Mouse (Mus musculus): ENCODE results near the gene Ccdc13.

Ccdc13 gene

GRCm38 (mm10) chr9:121838829-121839621, at the start of gene Ccdc13:
Gene Ccdc13, minus strand, starts transcription at chr9:121839461.
- peak; percentile 94 for DNase-seq

- no peak for DNase-seq
These were observed 42.8 kb upstream of the Ccdc13 start for GRCm38 (mm10) chr9:121882015-121882457.

GRCm38 (mm10) chr9:121881301-121881700, 42.0 kb upstream of the Ccdc13 start:
- no peak for DNase-seq

DNA sequence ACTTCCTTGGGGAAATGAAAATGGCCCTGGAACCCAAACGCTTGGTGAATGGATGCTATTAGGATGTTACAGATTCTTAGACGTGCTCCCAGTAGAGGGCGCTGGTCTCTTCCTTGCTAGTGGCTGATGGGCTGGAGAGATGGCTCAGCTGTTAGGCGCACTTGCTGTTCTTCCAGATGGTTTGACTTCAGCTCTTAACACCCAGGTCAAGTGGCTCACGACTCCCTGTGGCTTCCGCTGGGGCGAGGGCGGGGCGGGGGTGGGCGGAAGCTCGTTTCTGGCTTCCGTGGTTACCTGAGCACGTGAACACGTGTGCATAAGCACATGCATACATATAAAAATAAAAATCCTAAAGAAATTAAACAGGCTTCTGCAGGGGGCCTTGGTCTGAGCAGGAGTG, 41.6 kb upstream of the Ccdc13 start:
- peak; percentile 86 for DNase-seq

GRCm38 (mm10) chr9:121877052-121877740, 37.9 kb upstream of the Ccdc13 start:
- DNase-seq: peak; percentile 72

DNA sequence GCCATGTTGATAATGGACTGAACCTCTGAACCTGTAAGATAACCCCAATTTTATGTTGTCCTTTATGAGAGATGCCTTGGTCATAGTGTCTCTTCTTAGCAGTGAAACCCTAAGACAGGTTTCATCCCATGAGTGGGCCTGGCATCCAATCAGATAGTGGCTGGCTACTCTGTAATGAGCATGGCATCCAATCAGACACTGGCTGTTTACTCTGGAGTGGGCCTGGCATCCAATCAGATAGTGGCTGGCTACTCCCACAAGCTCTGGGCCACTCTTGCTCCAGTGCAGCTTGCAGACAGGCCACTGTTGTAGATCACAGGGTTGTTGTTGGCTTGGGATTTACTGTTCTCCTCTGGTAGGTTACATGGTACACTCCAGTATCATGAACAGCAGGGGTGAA, 34.3 kb upstream of the Ccdc13 start:
- no peak for DNase-seq

- DNase-seq: no peak
These were observed 32.9 kb upstream of the Ccdc13 start for GRCm38 (mm10) chr9:121872062-121872683.

- DNase-seq: peak; percentile 30
These were observed 30.8 kb upstream of the Ccdc13 start for GRCm38 (mm10) chr9:121869973-121870515.

DNA sequence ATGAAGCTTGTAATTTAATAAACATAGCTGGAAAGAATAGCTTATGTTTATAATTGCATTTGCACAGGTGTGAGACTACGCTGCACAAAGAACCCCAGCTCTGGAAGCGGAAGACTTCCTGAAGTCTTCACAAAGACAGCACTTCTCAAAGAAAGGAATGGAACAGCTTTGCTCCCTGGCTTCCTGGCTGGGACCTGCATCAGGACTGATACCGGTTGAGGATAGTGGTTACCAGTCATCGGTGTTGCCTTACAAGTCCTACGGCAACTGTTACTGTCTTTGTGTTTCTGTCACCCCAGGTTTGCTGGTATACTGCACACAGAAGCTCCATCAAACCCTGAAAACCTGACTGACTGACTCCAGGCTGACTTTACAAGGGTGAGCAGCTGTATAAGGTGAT, 30.2 kb upstream of the Ccdc13 start:
- DNase-seq: no peak

GRCm38 (mm10) chr9:121868236-121868635, 29.0 kb upstream of the Ccdc13 start:
- no peak for DNase-seq

DNA sequence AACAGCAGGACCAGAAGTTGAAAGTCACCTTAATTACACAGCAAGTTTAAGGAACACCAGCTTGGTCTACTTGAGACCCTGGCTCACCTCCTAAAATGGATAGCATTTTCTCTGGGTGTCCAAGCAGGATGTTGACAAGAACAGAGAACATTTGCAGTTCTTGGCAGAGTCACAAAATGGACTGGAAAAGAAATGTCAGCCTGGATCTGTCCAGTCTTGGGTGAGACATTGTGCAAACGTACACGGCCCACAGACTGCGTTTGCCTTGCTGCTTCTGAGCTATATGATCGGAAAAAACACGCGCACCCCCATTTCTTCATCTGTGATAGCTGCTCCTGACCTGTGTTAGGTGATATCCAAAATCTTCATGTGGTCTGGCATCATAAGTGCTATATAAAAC, 28.4 kb upstream of the Ccdc13 start:
- DNase-seq: no peak

DNA sequence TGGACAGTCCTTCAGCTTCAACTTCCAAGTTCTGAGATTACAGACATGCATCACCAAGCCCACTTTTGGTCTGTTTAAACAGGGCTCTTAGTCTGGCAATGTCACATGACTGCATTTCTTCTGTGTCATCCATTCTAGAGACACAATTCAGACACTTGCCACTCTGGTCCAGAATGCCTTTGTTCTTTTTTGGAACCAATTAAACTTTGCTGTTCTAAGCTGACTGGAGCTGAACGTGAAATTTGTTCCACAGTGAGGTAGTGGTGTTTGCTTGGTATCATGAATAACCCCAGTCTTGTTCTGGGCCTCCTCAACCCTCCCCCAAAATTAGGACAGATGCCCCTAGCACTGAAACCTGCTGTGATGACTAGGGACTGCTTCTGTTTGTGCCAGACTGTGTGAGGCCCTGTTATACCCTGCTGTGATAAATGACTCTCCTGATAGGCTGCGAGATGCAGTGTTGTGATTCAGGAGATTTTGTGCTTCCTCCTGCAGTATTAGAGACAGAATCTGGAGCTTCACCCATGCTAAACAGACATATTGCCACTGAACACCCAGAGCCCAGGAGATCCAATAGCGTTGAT, 26.3 kb upstream of the Ccdc13 start:
- peak; percentile 52 for DNase-seq

DNA sequence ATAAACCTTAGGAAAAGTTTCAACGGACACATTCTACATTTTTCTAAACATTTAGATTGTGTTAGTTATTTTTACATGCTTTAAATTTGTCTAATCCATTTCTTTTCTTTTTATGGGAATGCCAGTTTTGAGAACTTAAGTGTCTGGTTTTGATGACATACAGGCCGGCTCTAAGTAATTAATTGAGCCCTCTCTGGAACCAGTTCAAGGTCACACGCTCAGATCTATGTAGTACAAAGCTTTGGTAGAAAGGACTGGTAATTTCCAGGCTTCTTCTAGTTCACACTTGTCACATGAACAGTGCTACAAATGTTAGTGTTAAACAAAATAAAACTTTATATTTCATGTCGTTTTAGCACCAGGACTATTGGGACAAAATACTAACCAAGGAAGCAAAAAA, 25.6 kb upstream of the Ccdc13 start:
- no peak for DNase-seq

DNA sequence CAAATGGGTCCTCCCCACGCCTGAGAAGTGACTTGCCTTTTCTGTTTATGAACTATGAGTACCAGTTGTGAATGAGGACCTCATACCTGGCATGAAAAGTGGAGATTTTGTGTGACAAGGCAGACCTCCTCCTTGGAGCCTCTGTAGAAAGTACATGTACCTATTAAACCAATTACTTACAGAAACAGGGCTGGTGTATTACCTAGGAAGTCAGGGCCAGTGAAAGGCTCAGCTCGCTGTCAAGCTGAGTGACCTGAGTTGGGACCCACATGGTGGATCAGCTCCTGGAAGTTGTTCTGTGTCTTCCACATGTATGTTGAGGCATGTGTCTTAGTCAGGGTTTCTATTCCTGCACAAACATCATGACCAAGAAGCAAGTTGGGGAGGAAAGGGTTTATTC, 21.7 kb upstream of the Ccdc13 start:
- DNase-seq: no peak

GRCm38 (mm10) chr9:121859345-121859744, 20.1 kb upstream of the Ccdc13 start:
- DNase-seq: no peak

DNA sequence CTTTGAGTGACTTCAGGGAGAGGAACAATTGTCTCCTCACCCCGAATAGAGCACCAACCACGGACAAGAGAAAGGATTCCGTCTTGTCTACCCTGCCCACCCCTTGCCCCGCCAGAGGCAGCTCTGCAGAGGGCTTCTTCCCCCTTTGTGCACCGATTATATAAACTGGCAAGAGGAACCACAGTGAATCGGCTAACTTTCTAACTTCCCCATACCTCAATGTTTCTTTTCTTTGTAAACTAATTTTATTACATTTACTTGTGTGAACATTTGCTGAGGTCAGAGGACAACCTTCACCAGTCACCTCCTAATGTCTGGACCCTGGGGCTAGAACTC, 18.9 kb upstream of the Ccdc13 start, which contains the start of gene Higd1a:
Gene Higd1a (minus strand): TSS at position 210 of the 336 bp plus-strand sequence.
- no peak for DNase-seq

DNA sequence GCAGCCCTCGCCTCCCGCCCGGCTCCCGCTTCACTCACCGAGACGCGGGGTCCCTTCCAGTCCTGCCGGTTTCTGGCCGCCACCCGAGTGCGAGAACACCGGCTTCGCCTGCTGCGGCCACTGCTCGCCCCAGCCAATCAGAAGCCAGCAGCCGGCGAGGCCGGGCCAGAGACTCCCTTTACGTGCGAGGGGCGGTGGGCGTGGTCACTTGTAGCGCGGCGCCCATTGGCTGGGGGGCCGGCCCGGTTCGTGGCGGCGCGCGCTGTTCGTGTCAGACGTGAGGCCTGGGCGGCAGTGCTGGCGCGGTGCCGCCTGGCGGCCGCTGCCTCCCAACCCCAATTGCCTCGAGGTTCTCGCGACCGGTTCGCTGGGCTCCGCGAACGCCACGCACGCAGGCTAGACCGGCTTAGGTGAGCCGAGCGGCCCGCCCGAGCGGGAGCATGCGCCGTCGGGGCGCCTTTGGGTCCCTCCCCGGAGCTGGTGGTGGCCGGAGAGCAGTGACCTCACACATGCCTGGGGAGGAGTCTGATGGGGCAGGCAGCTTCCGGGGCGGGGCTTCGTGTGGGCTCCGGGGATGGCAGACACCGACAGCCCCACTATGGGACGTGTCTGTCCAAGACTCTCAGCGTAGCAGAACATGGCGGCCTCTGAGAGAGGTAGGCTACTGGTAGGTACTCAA, 18.4 kb upstream of the Ccdc13 start:
- DNase-seq: peak; percentile 98

GRCm38 (mm10) chr9:121856649-121857416, 17.6 kb upstream of the Ccdc13 start:
- no peak for DNase-seq

DNA sequence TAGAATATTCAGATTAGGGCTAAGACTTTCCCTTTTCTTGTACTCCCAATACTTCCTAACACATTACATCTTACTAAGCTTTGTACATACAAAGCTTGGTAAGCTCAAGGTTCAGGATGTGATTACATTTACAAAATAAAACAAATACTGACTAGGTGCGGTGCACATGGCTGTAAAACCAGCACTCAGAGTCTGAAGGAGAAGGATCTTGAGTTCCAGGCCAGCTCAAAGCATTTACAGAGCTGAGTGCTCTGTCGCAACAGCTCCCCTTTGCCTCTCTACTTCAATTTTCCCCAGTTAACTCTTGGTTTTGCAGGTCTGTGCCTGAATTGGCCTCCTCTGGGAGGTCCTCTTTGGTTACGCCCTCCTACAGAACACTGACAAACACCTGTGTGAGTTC, 15.0 kb upstream of the Ccdc13 start:
- no peak for DNase-seq

GRCm38 (mm10) chr9:121847842-121848241, 8.6 kb upstream of the Ccdc13 start:
- no peak for DNase-seq

DNA sequence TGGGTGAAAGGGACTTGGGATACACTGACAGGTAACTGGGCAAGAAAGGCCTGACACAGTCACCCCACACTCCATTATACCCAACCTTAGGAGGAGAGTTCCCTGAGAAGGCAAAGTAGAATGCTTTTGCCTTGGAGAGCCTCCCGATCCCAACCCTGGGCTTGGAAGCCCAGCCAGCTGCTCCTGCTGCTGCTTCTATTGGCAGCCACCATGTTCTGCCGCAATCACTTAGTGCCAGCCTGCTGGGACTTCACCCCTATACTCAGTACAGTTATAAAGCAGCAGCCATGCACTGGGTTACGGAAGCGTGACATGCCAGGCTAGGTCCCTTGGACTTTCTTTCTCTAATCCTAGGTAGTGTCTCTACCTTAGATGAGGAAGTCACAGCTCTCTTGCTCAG, 7.9 kb upstream of the Ccdc13 start:
- DNase-seq: no peak
